Mouse (Mus musculus) lung, postnatal 0 days (tissue): ENCODE results near the gene Rpl3l. TPM values are rescaled to one million over a fixed set of nuclear protein-coding genes. Genes with fewer than 3 reads are reported as not detected.

Experiments used
- ATAC-seq: fragments of 200-750 bp; cut with Nextera tagmentation; 2 replicates; pipeline ENCODE4 v1.8.0; 2017; ENCODE audit warnings: moderate library complexity
- DNase-seq: peaks from one replicate; pipeline ENCODE4 v3.0.0-alpha.2; 2016; ENCODE audit warnings: low spot score
- H3K27ac ChIP-seq: fragments of 300-500 bp; sonication (generic); 2 replicates; pipeline ENCODE4 v1.5.1; 2014; ENCODE audit warnings: antibody characterized with exemption, mild to moderate bottlenecking, low read length, mixed read lengths
- H3K27me3 ChIP-seq: fragments of 300-500 bp; sonication (generic); replicated peaks from 2 replicates; pipeline ENCODE4 v1.6.1; 2014; ENCODE audit warnings: low read length, mixed read lengths; ENCODE audit not compliant: insufficient read depth
- H3K36me3 ChIP-seq: fragments of 300-500 bp; sonication (generic); 2 replicates; pipeline ENCODE4 v1.6.1; 2014; ENCODE audit warnings: low read length, mixed read lengths; ENCODE audit not compliant: insufficient read depth
- H3K4me1 ChIP-seq: fragments of 300-500 bp; sonication (generic); 2 replicates; pipeline ENCODE4 v1.6.1; 2014; ENCODE audit warnings: antibody characterized with exemption, low read depth, low read length, mixed read lengths; ENCODE audit not compliant: insufficient read depth
- H3K4me2 ChIP-seq: fragments of 300-500 bp; sonication (generic); replicated peaks from 2 replicates; pipeline ENCODE4 v1.6.1; 2014; ENCODE audit warnings: low read depth, mild to moderate bottlenecking, low read length, moderate library complexity, mixed read lengths
- H3K4me3 ChIP-seq: fragments of 300-500 bp; sonication (generic); 2 replicates; pipeline ENCODE4 v1.5.1; 2014; ENCODE audit warnings: low read depth, low read length
- H3K9ac ChIP-seq: fragments of 300-500 bp; sonication (generic); replicated peaks from 2 replicates; pipeline ENCODE4 v1.6.1; 2014; ENCODE audit warnings: low read depth, mild to moderate bottlenecking
- H3K9me3 ChIP-seq: fragments of 300-500 bp; sonication (generic); 2 replicates; pipeline ENCODE4 v1.6.1; 2016; ENCODE audit warnings: low read length, mixed read lengths
- CTCF ChIP-seq: IDR thresholded peaks from 2 replicates; pipeline ENCODE4 v1.5.1; 2016; ENCODE audit warnings: antibody characterized with exemption, mild to moderate bottlenecking
- EP300 ChIP-seq: IDR thresholded peaks from 2 replicates; pipeline ENCODE4 v1.6.1; 2016; ENCODE audit warnings: antibody characterized with exemption, mild to moderate bottlenecking, control low read depth
- WGBS: fragments of 180-500 bp; shearing (Covaris S2); extraction: QIAGEN DNeasy Blood & Tissue Kit; methylation state at CpG from one replicate; pipeline ENCODE4 v1.1.7; 2014; 5-methylcytosine and 5-hydroxymethylcytosine counted together
- polyA plus RNA-seq: library from polyadenylated mRNA; unstranded; fragments of >200 nt; fragmentation: Nextera tagmentation; extraction: Ambion mirVana; gene quantifications from 2 replicates; pipeline ENCODE4 v1.2.1, GENCODE M21; 2015

Rpl3l gene
- polyA plus RNA-seq, 1 experiment from 2014 or later: 0.19 TPM

- Histone ChIP-seq H3K4me2 (no peak overlapping the region), H3K4me3 (no peak overlapping the region), H3K9ac (no peak overlapping the region), H3K36me3 (no peaks in the 10 kb centered on the region), H3K9me3 (no peaks in the 10 kb centered on the region), H3K27me3 (no peaks in the 10 kb centered on the region), H3K27ac (no peak overlapping the region), H3K4me1 (no peaks in the 10 kb centered on the region)
- no peak for DNase-seq
- TF ChIP-seq CTCF (no peak), EP300 (no peak)
- no peak for ATAC-seq
- WGBS: 80% methylated on average over 2 of the region's 2 CpGs
These were observed 53.2 kb downstream of the Rpl3l start for GRCm38 (mm10) chr17:24780821-24781220.

Other genes starting within 250 kb of the Rpl3l start
- gene Mlst8, start 248.7 kb upstream of the Rpl3l start, polyA plus RNA-seq: 13.0 and 14.4 TPM in 2 replicates
- 0.15 and 0.33 TPM in 2 replicates for gene Caskin1, start 239.2 kb upstream of the Rpl3l start, polyA plus RNA-seq
- 65.3 and 66.8 TPM in 2 replicates for gene Traf7, start 199.9 kb upstream of the Rpl3l start, polyA plus RNA-seq
- 1.2 and 1.3 TPM in 2 replicates for gene Rab26, start 193.6 kb upstream of the Rpl3l start, polyA plus RNA-seq
- 26.3 and 27.4 TPM in 2 replicates for gene Pkd1, start 178.0 kb upstream of the Rpl3l start, polyA plus RNA-seq
- gene Tsc2, start 95.2 kb upstream of the Rpl3l start, polyA plus RNA-seq: 31.7 and 32.8 TPM in 2 replicates
- 13.6 and 13.8 TPM in 2 replicates for gene Nthl1, start 95.1 kb upstream of the Rpl3l start, polyA plus RNA-seq
- gene Slc9a3r2, start 77.5 kb upstream of the Rpl3l start, polyA plus RNA-seq: 316 and 341 TPM in 2 replicates
- gene Npw, start 69.4 kb upstream of the Rpl3l start, polyA plus RNA-seq: 8.6 and 10.3 TPM in 2 replicates
- 10.5 and 11.9 TPM in 2 replicates for gene Zfp598, start 58.1 kb upstream of the Rpl3l start, polyA plus RNA-seq
- gene Syngr3, start 37.9 kb upstream of the Rpl3l start, polyA plus RNA-seq: 0.19 and 0.33 TPM in 2 replicates
- 26.1 and 29.0 TPM in 2 replicates for gene Gfer, start 31.7 kb upstream of the Rpl3l start, polyA plus RNA-seq
- 5.0 and 5.3 TPM in 2 replicates for gene Noxo1, start 31.6 kb upstream of the Rpl3l start, polyA plus RNA-seq
- gene Tbl3, start 20.2 kb upstream of the Rpl3l start, polyA plus RNA-seq: 26.8 and 33.4 TPM in 2 replicates
- not detected in 2 replicates for gene Rnf151, start 9.8 kb upstream of the Rpl3l start, polyA plus RNA-seq
- gene Rps2, start 9.7 kb upstream of the Rpl3l start, polyA plus RNA-seq: 755 and 834 TPM in 2 replicates
- 205 and 206 TPM in 2 replicates for gene Ndufb10, start 3.3 kb upstream of the Rpl3l start, polyA plus RNA-seq
- 59.8 and 61.0 TPM in 2 replicates for gene Msrb1, start 8.8 kb downstream of the Rpl3l start, polyA plus RNA-seq
- gene Hs3st6, start 25.2 kb downstream of the Rpl3l start, polyA plus RNA-seq: 2.8 TPM in 2 replicates
- gene Meiob, start 76.5 kb downstream of the Rpl3l start, polyA plus RNA-seq: 0.11 TPM in 1 of 2 replicates, not detected in the other
- 54.5 and 56.8 TPM in 2 replicates for gene Hagh, start 112.3 kb downstream of the Rpl3l start, polyA plus RNA-seq
- 16.7 and 18.3 TPM in 2 replicates for gene Fahd1, start 122.5 kb downstream of the Rpl3l start, polyA plus RNA-seq
- 4.5 and 4.8 TPM in 2 replicates for gene Igfals, start 138.2 kb downstream of the Rpl3l start, polyA plus RNA-seq
- gene Nubp2, start 158.5 kb downstream of the Rpl3l start, polyA plus RNA-seq: 41.3 and 51.3 TPM in 2 replicates
- 40.2 and 45.4 TPM in 2 replicates for gene Spsb3, start 158.8 kb downstream of the Rpl3l start, polyA plus RNA-seq
- gene Eme2, start 167.3 kb downstream of the Rpl3l start, polyA plus RNA-seq: 17.3 and 17.5 TPM in 2 replicates
- gene Mrps34, start 167.3 kb downstream of the Rpl3l start, polyA plus RNA-seq: 81.6 and 90.7 TPM in 2 replicates
- gene Nme3, start 168.7 kb downstream of the Rpl3l start, polyA plus RNA-seq: 44.3 and 44.7 TPM in 2 replicates
- gene Mapk8ip3, start 209.2 kb downstream of the Rpl3l start, polyA plus RNA-seq: 9.7 and 11.1 TPM in 2 replicates
- 21.9 and 27.1 TPM in 2 replicates for gene Jpt2, start 232.9 kb downstream of the Rpl3l start, polyA plus RNA-seq